Mouse (Mus musculus) mouse trophoblast stem cell (cell line): Measurements from ENCODE around the gene Hs2st1.

Experiments
- in situ Hi-C, 2 experiments: fragments of 300-500 bp; cut with MseI, MboI; formaldehyde crosslinking; loops; 2 replicates in 1 of 2; 3 replicates in 1 of 2; pipeline ENCODE4 v1.15.1; 2025

Gene Hs2st1

GRCm38 (mm10) chr3:144586731-144587130 is 16.8 kb upstream of the Hs2st1 start:
- in situ Hi-C loops, result no loop called here

GRCm38 (mm10) chr3:144584789-144585553 is 15.0 kb upstream of the Hs2st1 start:
- in situ Hi-C loops, result no loop called here

GRCm38 (mm10) chr3:144583789-144584188 is 13.8 kb upstream of the Hs2st1 start:
- in situ Hi-C loops, result no loop called here

GRCm38 (mm10) chr3:144582306-144582705 is 12.3 kb upstream of the Hs2st1 start:
- in situ Hi-C loops, result no loop called here

GRCm38 (mm10) chr3:144581842-144582241 is 11.9 kb upstream of the Hs2st1 start:
- in situ Hi-C loops, result no loop called here

- in situ Hi-C loops, result no loop called here
Observed at GRCm38 (mm10) chr3:144580281-144580680, 10.3 kb upstream of the Hs2st1 start.

GRCm38 (mm10) chr3:144579796-144580195 is 9.8 kb upstream of the Hs2st1 start:
- in situ Hi-C loops, result no loop called here

- in situ Hi-C loops, result no loop called here
Observed at GRCm38 (mm10) chr3:144578921-144579320, 8.9 kb upstream of the Hs2st1 start.

GRCm38 (mm10) chr3:144577366-144578340 is 7.7 kb upstream of the Hs2st1 start:
- in situ Hi-C loops, result no loop called here

- in situ Hi-C loops, result no loop called here
Observed at GRCm38 (mm10) chr3:144574256-144574655, 4.3 kb upstream of the Hs2st1 start.

- in situ Hi-C loops, result no loop called here
Observed at GRCm38 (mm10) chr3:144570816-144571487, 971 bp upstream of the Hs2st1 start.

GRCm38 (mm10) chr3:144569401-144569971 is 495 bp downstream of the Hs2st1 start:
- in situ Hi-C loops, result no loop called here

- in situ Hi-C loops, result no loop called here
Observed at GRCm38 (mm10) chr3:144568861-144569361, 1.1 kb downstream of the Hs2st1 start.

GRCm38 (mm10) chr3:144565212-144565611 is 4.8 kb downstream of the Hs2st1 start:
- in situ Hi-C loops, result no loop called here

- in situ Hi-C loops, result no loop called here
Observed at GRCm38 (mm10) chr3:144563916-144564315, 6.1 kb downstream of the Hs2st1 start.

GRCm38 (mm10) chr3:144561511-144562250 is 8.3 kb downstream of the Hs2st1 start:
- in situ Hi-C loops, result no loop called here

- in situ Hi-C loops, result no loop called here
Observed at GRCm38 (mm10) chr3:144558274-144558673, 11.7 kb downstream of the Hs2st1 start.

GRCm38 (mm10) chr3:144556625-144557324 is 13.2 kb downstream of the Hs2st1 start:
- in situ Hi-C loops, result no loop called here

GRCm38 (mm10) chr3:144555144-144555543 is 14.8 kb downstream of the Hs2st1 start:
- in situ Hi-C loops, result no loop called here

GRCm38 (mm10) chr3:144554503-144554902 is 15.5 kb downstream of the Hs2st1 start:
- in situ Hi-C loops, result no loop called here
